Mouse (Mus musculus): ENCODE data around the gene Uba52. TPM values are rescaled to one million over a fixed set of nuclear protein-coding genes. Genes with fewer than 3 reads are reported as not detected.
A peak's percentile ranks its signal among the peaks of the same experiment; 100 is the strongest.

The Uba52 gene
- 4,646 and 5,141 TPM in 2 replicates for total RNA-seq (2014; fragmentation: Nextera tagmentation)
- 3,490 and 3,572 TPM in 2 replicates for total RNA-seq (2017)
- 592 and 1,322 TPM in 2 replicates for polyA plus RNA-seq (2012)

- ATAC-seq (ENCODE audit: extremely low read depth, insufficient number of reproducible peaks, low FRiP score, poor library complexity, severe bottlenecking) (peak; percentile 46), DNase-seq (ENCODE audit: low spot score) (peak; percentile 89)
- H3K27me3 ChIP-seq (ENCODE audit: insufficient read depth, low read length), result no peaks in the 10 kb centered on the region
- peak within 1 kb of the TSS; percentile 92 for H3K4me3 ChIP-seq (ENCODE audit: low read depth, low read length)
- H3K36me3 ChIP-seq (replicated peaks), result peaks cover 71% of the 10 kb centered on the region
- TF ChIP-seq GATA1 (IDR thresholded peaks at IDR 0.05; ENCODE audit: borderline replicate concordance, low read length) (no peak), TAL1 (conservative IDR thresholded peaks at IDR 0.05; ENCODE audit: low read depth, low read length) (no peak), GATA2 (IDR thresholded peaks at IDR 0.05; ENCODE audit: borderline replicate concordance, low read depth, low read length) (no peak), CTCF (IDR thresholded peaks at IDR 0.05; ENCODE audit: low read depth, low read length) (no peak), POLR2AphosphoS5 (IDR thresholded peaks at IDR 0.05; ENCODE audit: insufficient replicate concordance, low read depth, low read length) (no peak)
- H3K9me3 ChIP-seq (replicated peaks), result no peaks in the 10 kb centered on the region
- H3K4me1 ChIP-seq (ENCODE audit: insufficient read depth, low read depth, low read length), result peaks cover 66% of the 10 kb centered on the region
These were observed at the start of gene Uba52 for GRCm38 (mm10) chr8:70510228-70510915. TSS of gene Uba52 (minus strand) at chr8:70510801.

- peaks cover 59% of the 10 kb centered on the region for H3K4me1 ChIP-seq (ENCODE audit: insufficient read depth, low read depth, low read length)
These were observed 49.5 kb upstream of the Uba52 start for GRCm38 (mm10) chr8:70560096-70560495.

GRCm38 (mm10) chr8:70558983-70559382, 48.4 kb upstream of the Uba52 start:
- no peaks in the 10 kb centered on the region for H3K27me3 ChIP-seq (ENCODE audit: insufficient read depth, low read length)
- H3K9me3 ChIP-seq (replicated peaks), result no peaks in the 10 kb centered on the region
- H3K4me1 ChIP-seq (ENCODE audit: insufficient read depth, low read depth, low read length), result peaks cover 54% of the 10 kb centered on the region
- DNase-seq (ENCODE audit: low spot score) (no peak), ATAC-seq (ENCODE audit: extremely low read depth, insufficient number of reproducible peaks, low FRiP score, poor library complexity, severe bottlenecking) (no peak)
- H3K36me3 ChIP-seq (replicated peaks), result peaks cover 90% of the 10 kb centered on the region
- H3K4me3 ChIP-seq (ENCODE audit: low read depth, low read length), result no peak overlapping the region
- TF ChIP-seq GATA2 (IDR thresholded peaks at IDR 0.05; ENCODE audit: borderline replicate concordance, low read depth, low read length) (no peak), GATA1 (IDR thresholded peaks at IDR 0.05; ENCODE audit: borderline replicate concordance, low read length) (no peak), CTCF (IDR thresholded peaks at IDR 0.05; ENCODE audit: low read depth, low read length) (no peak), POLR2AphosphoS5 (IDR thresholded peaks at IDR 0.05; ENCODE audit: insufficient replicate concordance, low read depth, low read length) (no peak)

More at GRCm38 (mm10) chr8:70560096-70560495, 49.5 kb upstream of the Uba52 start:
- Histone ChIP-seq H3K4me3 (ENCODE audit: low read depth, low read length) (no peak overlapping the region), H3K9me3 (replicated peaks) (no peaks in the 10 kb centered on the region), H3K27me3 (ENCODE audit: insufficient read depth, low read length) (no peaks in the 10 kb centered on the region), H3K36me3 (replicated peaks) (peaks cover 91% of the 10 kb centered on the region)
- no peak for DNase-seq (ENCODE audit: low spot score)
- no peak for ATAC-seq (ENCODE audit: extremely low read depth, insufficient number of reproducible peaks, low FRiP score, poor library complexity, severe bottlenecking)
- TF ChIP-seq GATA2 (IDR thresholded peaks at IDR 0.05; ENCODE audit: borderline replicate concordance, low read depth, low read length) (no peak), GATA1 (IDR thresholded peaks at IDR 0.05; ENCODE audit: borderline replicate concordance, low read length) (no peak), TAL1 (conservative IDR thresholded peaks at IDR 0.05; ENCODE audit: low read depth, low read length) (no peak)

- TF ChIP-seq POLR2AphosphoS5 (IDR thresholded peaks at IDR 0.05; ENCODE audit: insufficient replicate concordance, low read depth, low read length) (no peak), GATA1 (IDR thresholded peaks at IDR 0.05; ENCODE audit: borderline replicate concordance, low read length) (no peak), GATA2 (IDR thresholded peaks at IDR 0.05; ENCODE audit: borderline replicate concordance, low read depth, low read length) (no peak), TAL1 (conservative IDR thresholded peaks at IDR 0.05; ENCODE audit: low read depth, low read length) (no peak)
- no peak overlapping the region for H3K4me3 ChIP-seq (ENCODE audit: low read depth, low read length)
- H3K9me3 ChIP-seq (replicated peaks), result no peaks in the 10 kb centered on the region
- H3K4me1 ChIP-seq (ENCODE audit: insufficient read depth, low read depth, low read length), result peaks cover 54% of the 10 kb centered on the region
- peaks cover 92% of the 10 kb centered on the region for H3K36me3 ChIP-seq (replicated peaks)
- H3K27me3 ChIP-seq (ENCODE audit: insufficient read depth, low read length), result no peaks in the 10 kb centered on the region
- DNase-seq (ENCODE audit: low spot score) (no peak), ATAC-seq (ENCODE audit: extremely low read depth, insufficient number of reproducible peaks, low FRiP score, poor library complexity, severe bottlenecking) (no peak)
These were observed 47.7 kb upstream of the Uba52 start for GRCm38 (mm10) chr8:70558334-70558733.

- Histone ChIP-seq H3K36me3 (replicated peaks) (peaks cover 90% of the 10 kb centered on the region), H3K27me3 (ENCODE audit: insufficient read depth, low read length) (no peaks in the 10 kb centered on the region)
These were observed 44.6 kb upstream of the Uba52 start for GRCm38 (mm10) chr8:70555079-70555747.

GRCm38 (mm10) chr8:70553740-70554139, 43.1 kb upstream of the Uba52 start:
- H3K4me3 ChIP-seq (ENCODE audit: low read depth, low read length), result no peak overlapping the region
- H3K4me1 ChIP-seq (ENCODE audit: insufficient read depth, low read depth, low read length), result peaks cover 46% of the 10 kb centered on the region
- H3K27me3 ChIP-seq (ENCODE audit: insufficient read depth, low read length), result no peaks in the 10 kb centered on the region
- TF ChIP-seq TAL1 (conservative IDR thresholded peaks at IDR 0.05; ENCODE audit: low read depth, low read length), result no peak
- no peak for TF ChIP-seq CTCF (IDR thresholded peaks at IDR 0.05; ENCODE audit: low read depth, low read length)
- no peak for TF ChIP-seq GATA1 (IDR thresholded peaks at IDR 0.05; ENCODE audit: borderline replicate concordance, low read length)
- TF ChIP-seq POLR2AphosphoS5 (IDR thresholded peaks at IDR 0.05; ENCODE audit: insufficient replicate concordance, low read depth, low read length), result no peak
- no peak for TF ChIP-seq GATA2 (IDR thresholded peaks at IDR 0.05; ENCODE audit: borderline replicate concordance, low read depth, low read length)
- H3K36me3 ChIP-seq (replicated peaks), result peaks cover 84% of the 10 kb centered on the region
- H3K9me3 ChIP-seq (replicated peaks), result no peaks in the 10 kb centered on the region
- ATAC-seq (ENCODE audit: extremely low read depth, insufficient number of reproducible peaks, low FRiP score, poor library complexity, severe bottlenecking) (no peak), DNase-seq (ENCODE audit: low spot score) (no peak)

More at GRCm38 (mm10) chr8:70555079-70555747, 44.6 kb upstream of the Uba52 start:
- Histone ChIP-seq H3K4me3 (ENCODE audit: low read depth, low read length) (no peak overlapping the region), H3K4me1 (ENCODE audit: insufficient read depth, low read depth, low read length) (peaks cover 51% of the 10 kb centered on the region), H3K9me3 (replicated peaks) (no peaks in the 10 kb centered on the region)
- ATAC-seq (ENCODE audit: extremely low read depth, insufficient number of reproducible peaks, low FRiP score, poor library complexity, severe bottlenecking), result no peak
- no peak for TF ChIP-seq CTCF (IDR thresholded peaks at IDR 0.05; ENCODE audit: low read depth, low read length)
- no peak for TF ChIP-seq TAL1 (conservative IDR thresholded peaks at IDR 0.05; ENCODE audit: low read depth, low read length)
- TF ChIP-seq GATA2 (IDR thresholded peaks at IDR 0.05; ENCODE audit: borderline replicate concordance, low read depth, low read length), result no peak
- TF ChIP-seq GATA1 (IDR thresholded peaks at IDR 0.05; ENCODE audit: borderline replicate concordance, low read length), result no peak
- no peak for TF ChIP-seq POLR2AphosphoS5 (IDR thresholded peaks at IDR 0.05; ENCODE audit: insufficient replicate concordance, low read depth, low read length)
- no peak for DNase-seq (ENCODE audit: low spot score)
